Mouse (Mus musculus): Measurements from ENCODE around the gene Emsy. TPM values are rescaled to one million over a fixed set of nuclear protein-coding genes. Genes with fewer than 3 reads are reported as not detected.

The Emsy gene
- polyA plus RNA-seq, 2 experiments: 8.0 to 8.6 TPM

DNA sequence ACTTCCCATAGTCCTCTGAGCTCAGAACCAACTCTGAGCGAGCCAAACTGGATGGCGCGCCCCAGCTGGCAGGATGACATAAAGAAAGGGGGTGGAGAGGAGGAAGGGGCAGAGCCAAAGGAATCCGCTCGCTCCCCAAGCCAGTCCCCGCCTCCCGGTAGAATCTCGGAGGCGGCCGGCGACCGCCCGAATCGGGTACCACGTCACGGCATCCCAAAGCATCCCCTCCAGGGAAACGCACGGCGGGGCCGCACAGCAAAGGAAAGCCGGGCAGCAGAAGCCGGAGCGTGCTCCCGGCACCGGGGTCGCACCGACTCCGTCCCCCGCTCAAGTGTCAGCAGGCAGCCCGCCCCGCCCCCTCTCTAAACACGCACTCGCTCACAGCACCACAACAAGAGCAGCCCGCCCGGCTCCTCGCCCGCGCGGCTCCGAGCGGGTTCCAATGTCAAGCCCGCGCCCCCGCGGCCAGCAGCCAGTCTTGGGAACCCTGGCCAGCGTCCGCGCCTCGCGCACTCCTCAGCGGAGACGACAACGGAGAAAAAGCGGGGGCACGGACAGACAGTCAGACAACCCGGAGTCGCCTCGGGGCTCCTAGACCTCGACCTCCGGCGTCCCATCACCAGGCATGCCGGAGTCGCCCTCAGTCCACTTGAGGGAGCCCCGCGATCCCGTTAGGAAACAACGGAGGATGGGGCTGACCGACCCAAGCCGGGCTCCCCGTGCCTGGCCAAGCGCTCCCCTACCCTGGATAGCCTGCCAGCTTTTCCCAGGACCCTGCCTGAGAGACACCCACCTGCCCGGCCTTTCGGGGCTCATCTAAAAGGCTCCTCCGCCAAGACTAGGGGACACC lies 677 bp downstream of the Emsy start:
- no peaks in the 10 kb centered on the region for H3K9me3 ChIP-seq (ENCODE audit: control insufficient read depth, low read length)
- TF ChIP-seq CTCF (IDR thresholded peaks at IDR 0.05; ENCODE audit: low read depth) (peak; percentile 46), EP300 (IDR thresholded peaks at IDR 0.05; ENCODE audit: low read depth) (no peak)
- peak; percentile 55 for ATAC-seq (ENCODE audit: insufficient read depth)
- H3K4me2 ChIP-seq (ENCODE audit: low read depth): peak overlapping the region; percentile 97
- no peaks in the 10 kb centered on the region for H3K27me3 ChIP-seq (ENCODE audit: control insufficient read depth, insufficient read depth, low read length)
- H3K4me3 ChIP-seq (ENCODE audit: insufficient read depth in 1 of 2, low read depth in 2 of 2, low read length in 2 of 2): peak overlapping the region; percentile 95 to 99
- WGBS (ENCODE audit: insufficient replicate concordance): under 1% methylated on average over 74 of the region's 74 CpGs
- H3K36me3 ChIP-seq (replicated peaks; ENCODE audit: control insufficient read depth, insufficient read depth, low read depth): peaks cover 18% of the 10 kb centered on the region
- H3K9ac ChIP-seq (replicated peaks): peak overlapping the region; percentile 88
- peak overlapping the region; percentile 88 for H3K27ac ChIP-seq
- peak; percentile 57 to 73 (median 64) for DNase-seq (ENCODE audit: low read depth in 3 of 3, low spot score in 3 of 3)
- H3K4me1 ChIP-seq (replicated peaks; ENCODE audit: control insufficient read depth in 2 of 2, insufficient read depth in 2 of 2, low read length in 1 of 2): peaks cover 15 to 16% of the 10 kb centered on the region in 2 experiments

DNA sequence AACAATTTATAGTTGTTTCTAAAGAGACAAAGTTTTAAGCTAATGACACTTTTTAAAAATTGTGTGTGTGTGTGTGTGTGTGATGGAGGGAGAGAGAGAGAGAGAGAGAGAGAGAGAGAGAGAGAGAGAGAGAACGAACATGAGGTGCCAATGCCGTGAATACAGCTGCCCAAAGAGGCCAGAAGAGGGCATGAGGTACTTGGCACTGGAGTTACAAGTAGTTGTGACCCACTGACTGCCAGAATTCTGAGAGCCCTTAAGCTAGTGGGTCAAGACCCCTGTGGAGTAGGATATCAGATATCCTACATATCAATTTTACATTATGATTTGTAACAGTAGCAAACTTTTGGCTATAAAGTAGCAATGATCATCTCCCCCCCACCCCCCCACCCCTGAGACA lies 4.9 kb downstream of the Emsy start:
- Histone ChIP-seq H3K9me3 (ENCODE audit: control insufficient read depth, low read length) (no peaks in the 10 kb centered on the region), H3K27ac (no peak overlapping the region), H3K4me1 (replicated peaks; ENCODE audit: control insufficient read depth in 2 of 2, insufficient read depth in 2 of 2, low read length in 1 of 2) (peaks cover 5 to 8% of the 10 kb centered on the region in 2 experiments), H3K4me2 (ENCODE audit: low read depth) (no peak overlapping the region), H3K4me3 (ENCODE audit: insufficient read depth in 1 of 2, low read depth in 2 of 2, low read length in 2 of 2) (no peak overlapping the region), H3K36me3 (replicated peaks; ENCODE audit: control insufficient read depth, insufficient read depth, low read depth) (peaks cover 28% of the 10 kb centered on the region), H3K9ac (replicated peaks) (no peak overlapping the region), H3K27me3 (ENCODE audit: control insufficient read depth, insufficient read depth, low read length) (no peaks in the 10 kb centered on the region)
- DNase-seq (ENCODE audit: low read depth in 3 of 3, low spot score in 3 of 3): no peak
- TF ChIP-seq EP300 (IDR thresholded peaks at IDR 0.05; ENCODE audit: low read depth) (no peak), CTCF (IDR thresholded peaks at IDR 0.05; ENCODE audit: low read depth) (no peak)
- ATAC-seq (ENCODE audit: insufficient read depth): no peak
- 89% methylated on average over 2 of the region's 2 CpGs for WGBS (ENCODE audit: insufficient replicate concordance)

DNA sequence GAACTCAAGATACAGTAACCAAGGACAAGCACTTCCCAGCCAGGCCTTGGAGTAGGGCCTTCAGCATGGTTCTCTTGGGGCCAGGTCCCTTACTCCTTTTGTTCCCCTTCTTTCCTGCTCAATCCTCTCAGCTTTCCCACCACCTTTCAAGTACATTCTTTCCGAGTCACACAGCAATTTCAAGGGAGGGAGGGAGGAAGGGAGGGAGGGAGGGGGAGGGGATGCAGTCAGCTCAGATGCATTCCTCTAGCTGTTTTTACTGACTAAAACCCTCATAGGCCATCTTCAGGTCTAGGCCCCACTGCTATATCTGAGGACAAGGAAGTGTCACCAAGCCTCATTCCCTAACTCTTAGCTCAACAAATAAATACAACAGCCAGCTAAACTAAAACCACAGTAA lies 12.3 kb downstream of the Emsy start:
- DNase-seq (ENCODE audit: low read depth in 3 of 3, low spot score in 3 of 3): no peak
- Histone ChIP-seq H3K9me3 (ENCODE audit: control insufficient read depth, low read length) (no peaks in the 10 kb centered on the region), H3K4me2 (ENCODE audit: low read depth) (no peak overlapping the region), H3K9ac (replicated peaks) (no peak overlapping the region), H3K4me1 (replicated peaks; ENCODE audit: control insufficient read depth in 2 of 2, insufficient read depth in 2 of 2, low read length in 1 of 2) (no peaks in the 10 kb centered on the region), H3K36me3 (replicated peaks; ENCODE audit: control insufficient read depth, insufficient read depth, low read depth) (peaks cover 17% of the 10 kb centered on the region), H3K27ac (no peak overlapping the region), H3K27me3 (ENCODE audit: control insufficient read depth, insufficient read depth, low read length) (no peaks in the 10 kb centered on the region), H3K4me3 (ENCODE audit: insufficient read depth in 1 of 2, low read depth in 2 of 2, low read length in 2 of 2) (no peak overlapping the region)
- ATAC-seq (ENCODE audit: insufficient read depth): no peak
- 46% methylated on average over 1 of the region's 1 CpGs for WGBS (ENCODE audit: insufficient replicate concordance)
- TF ChIP-seq CTCF (IDR thresholded peaks at IDR 0.05; ENCODE audit: low read depth) (no peak), EP300 (IDR thresholded peaks at IDR 0.05; ENCODE audit: low read depth) (no peak)

DNA sequence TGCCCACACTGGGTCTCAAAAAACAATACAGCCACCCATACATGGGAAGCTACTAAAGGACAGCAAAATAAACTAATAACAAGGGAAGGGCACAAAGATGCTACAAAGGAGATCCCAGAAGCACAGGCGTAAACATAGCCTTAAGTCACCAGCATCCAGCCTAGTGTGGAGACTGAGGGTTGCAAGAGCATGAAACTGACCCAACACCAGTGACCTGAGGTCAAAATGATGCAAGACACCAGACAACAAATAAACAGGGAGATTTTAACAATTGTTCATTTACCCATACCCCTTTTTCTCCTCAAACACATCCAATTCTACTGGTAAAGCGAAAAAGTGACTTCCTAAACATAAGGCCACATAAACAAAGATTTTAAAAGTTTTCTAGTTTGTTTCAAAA lies 20.0 kb downstream of the Emsy start:
- TF ChIP-seq CTCF (IDR thresholded peaks at IDR 0.05; ENCODE audit: low read depth): no peak
- WGBS (ENCODE audit: insufficient replicate concordance): 87% methylated on average over 2 of the region's 2 CpGs

DNA sequence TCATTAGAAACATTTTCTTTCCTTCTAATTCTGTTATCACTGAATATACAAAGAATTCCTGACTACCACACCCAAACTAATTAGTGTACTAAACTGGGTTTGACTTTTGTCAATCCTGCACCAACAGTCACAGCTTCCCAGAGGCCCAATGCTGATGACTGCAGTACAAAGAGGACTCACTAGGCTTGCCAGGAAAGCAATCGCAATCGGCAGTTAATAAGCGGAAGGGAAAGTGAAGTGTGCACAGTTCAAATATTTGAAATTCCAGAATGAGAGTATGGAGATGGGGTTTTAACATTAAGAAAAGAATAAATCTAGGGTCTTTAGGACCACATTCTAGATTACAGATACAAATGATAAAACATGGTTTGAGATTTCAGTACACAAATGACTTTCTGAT lies 23.6 kb downstream of the Emsy start:
- Histone ChIP-seq H3K4me1 (replicated peaks; ENCODE audit: control insufficient read depth in 2 of 2, insufficient read depth in 2 of 2, low read length in 1 of 2) (no peaks in the 10 kb centered on the region), H3K4me3 (ENCODE audit: insufficient read depth in 1 of 2, low read depth in 2 of 2, low read length in 2 of 2) (no peak overlapping the region), H3K36me3 (replicated peaks; ENCODE audit: control insufficient read depth, insufficient read depth, low read depth) (peaks cover 22% of the 10 kb centered on the region), H3K9me3 (ENCODE audit: control insufficient read depth, low read length) (no peaks in the 10 kb centered on the region), H3K27ac (no peak overlapping the region), H3K4me2 (ENCODE audit: low read depth) (no peak overlapping the region), H3K9ac (replicated peaks) (no peak overlapping the region), H3K27me3 (ENCODE audit: control insufficient read depth, insufficient read depth, low read length) (no peaks in the 10 kb centered on the region)
- TF ChIP-seq EP300 (IDR thresholded peaks at IDR 0.05; ENCODE audit: low read depth) (no peak), CTCF (IDR thresholded peaks at IDR 0.05; ENCODE audit: low read depth) (no peak)
- no peak for DNase-seq (ENCODE audit: low read depth in 3 of 3, low spot score in 3 of 3)
- no peak for ATAC-seq (ENCODE audit: insufficient read depth)
- WGBS (ENCODE audit: insufficient replicate concordance): 92% methylated on average over 3 of the region's 3 CpGs

More for the DNA sequence above, 20.0 kb downstream of the Emsy start:
- H3K27ac ChIP-seq: no peak overlapping the region
- no peak overlapping the region for H3K4me2 ChIP-seq (ENCODE audit: low read depth)
- no peak overlapping the region for H3K9ac ChIP-seq (replicated peaks)
- no peak overlapping the region for H3K4me3 ChIP-seq (ENCODE audit: insufficient read depth in 1 of 2, low read depth in 2 of 2, low read length in 2 of 2)
- no peak for ATAC-seq (ENCODE audit: insufficient read depth)
- no peaks in the 10 kb centered on the region for H3K27me3 ChIP-seq (ENCODE audit: control insufficient read depth, insufficient read depth, low read length)
- peaks cover 21% of the 10 kb centered on the region for H3K36me3 ChIP-seq (replicated peaks; ENCODE audit: control insufficient read depth, insufficient read depth, low read depth)
- no peaks in the 10 kb centered on the region for H3K9me3 ChIP-seq (ENCODE audit: control insufficient read depth, low read length)
- no peak for DNase-seq (ENCODE audit: low read depth in 3 of 3, low spot score in 3 of 3)
- H3K4me1 ChIP-seq (replicated peaks; ENCODE audit: control insufficient read depth in 2 of 2, insufficient read depth in 2 of 2, low read length in 1 of 2): no peaks in the 10 kb centered on the region
